Mouse (Mus musculus): ENCODE data around the gene Trim30b. TPM values are rescaled to one million over a fixed set of nuclear protein-coding genes. Genes with fewer than 3 reads are reported as not detected.

Trim30b gene
- 1.9 TPM for total RNA-seq (2023)

GRCm38 (mm10) chr7:104369736-104370414, at the start of gene Trim30b:
Gene Trim30b, minus strand, starts transcription at chr7:104369884.

GRCm38 (mm10) chr7:104400698-104401097, 31.0 kb upstream of the Trim30b start, which contains the start of gene Trim30c:
Gene Trim30c, minus strand, starts transcription at chr7:104400837.

GRCm38 (mm10) chr7:104352717-104353599, 16.7 kb downstream of the Trim30b start, which contains the start of gene Trim12c:
Gene Trim12c, minus strand, starts transcription at chr7:104353362.

GRCm38 (mm10) chr7:104329171-104329570, 40.5 kb downstream of the Trim30b start, which contains the start of gene Trim34b:
Gene Trim34b, plus strand, starts transcription at chr7:104329471.

GRCm38 (mm10) chr7:104315369-104316080, 54.2 kb downstream of the Trim30b start, which contains the start of gene Trim12a:
Gene Trim12a, minus strand, starts transcription at chr7:104315466.

Other genes with a start within 250 kb of the Trim30b start
- not detected for gene Ubqln5, start 240.1 kb downstream of the Trim30b start, total RNA-seq (2023)
- not detected for gene Olfr643, start 232.5 kb downstream of the Trim30b start, total RNA-seq (2023)
- gene Ubqln3, start 226.6 kb downstream of the Trim30b start, total RNA-seq (2023), result not detected
- gene Ubqlnl, start 219.3 kb downstream of the Trim30b start, total RNA-seq (2023), result not detected
- gene Olfm5, start 205.1 kb downstream of the Trim30b start, total RNA-seq (2023), result not detected
- gene Olfr648, start 186.5 kb downstream of the Trim30b start, total RNA-seq (2023), result not detected
- gene Olfr649, start 173.9 kb downstream of the Trim30b start, total RNA-seq (2023), result not detected
- gene Trim6, start 151.1 kb downstream of the Trim30b start, total RNA-seq (2023), result not detected
- gene Trim34a, start 125.4 kb downstream of the Trim30b start, total RNA-seq (2023), result 28.4 TPM
- gene Trim5, start 81.8 kb downstream of the Trim30b start, total RNA-seq (2023), result 23.9 TPM
- gene Trim12a, start 54.4 kb downstream of the Trim30b start, total RNA-seq (2023), result 96.4 TPM
- 2.1 TPM for gene Trim34b, start 40.4 kb downstream of the Trim30b start, total RNA-seq (2023)
- gene Trim12c, start 16.5 kb downstream of the Trim30b start, total RNA-seq (2023), result 42.5 TPM
- 9.8 TPM for gene Trim30c, start 31.0 kb upstream of the Trim30b start, total RNA-seq (2023)
- 73.6 TPM for gene Trim30a, start 95.3 kb upstream of the Trim30b start, total RNA-seq (2023)
- gene Trim30d, start 138.0 kb upstream of the Trim30b start, total RNA-seq (2023), result 7.2 TPM
- gene Olfr651, start 180.2 kb upstream of the Trim30b start, total RNA-seq (2023), result not detected
- gene Olfr652, start 191.0 kb upstream of the Trim30b start, total RNA-seq (2023), result not detected
- not detected for gene Olfr653, start 207.4 kb upstream of the Trim30b start, total RNA-seq (2023)
- gene Olfr654, start 217.1 kb upstream of the Trim30b start, total RNA-seq (2023), result not detected
- gene Olfr655, start 231.9 kb upstream of the Trim30b start, total RNA-seq (2023), result 0.40 TPM
- gene Olfr656, start 244.1 kb upstream of the Trim30b start, total RNA-seq (2023), result not detected

All from CD8-positive naive resting alpha-beta T cell, adult 57 days (primary cell).